Mouse (Mus musculus): ENCODE measurements around the gene Mcf2l.

- TF ChIP-seq CTCF (IDR thresholded peaks at IDR 0.05; ENCODE audit: insufficient read depth, low read depth, low read length) (no peak), POLR2A (IDR thresholded peaks at IDR 0.05; ENCODE audit: insufficient read depth, low read depth, low read length) (no peak)
Observed at GRCm38 (mm10) chr8:12955362-12955879, 81.8 kb downstream of the Mcf2l start.
